Mouse (Mus musculus) E14TG2a.4 (cell line): ENCODE results near the gene Gm6583.

Experiments
- H3K27me3 ChIP-seq: 2 replicates; pipeline ENCODE4 v1.6.1; 2014; ENCODE audit warnings: low read length, control low read depth; ENCODE audit not compliant: insufficient read depth
- H3K36me3 ChIP-seq: 2 replicates; pipeline ENCODE4 v1.6.1; 2014; ENCODE audit warnings: low read length, control low read depth; ENCODE audit not compliant: insufficient read depth
- H3K4me1 ChIP-seq: replicated peaks from 2 replicates; pipeline ENCODE4 v1.6.1; 2014; ENCODE audit warnings: low read depth, low read length, control low read depth
- H3K4me3 ChIP-seq: replicated peaks from 2 replicates; pipeline ENCODE4 v1.5.1; 2014; ENCODE audit warnings: mild to moderate bottlenecking, low read length
- H3K9me3 ChIP-seq: 2 replicates; pipeline ENCODE4 v1.6.1; 2014; ENCODE audit warnings: low read length, control low read depth
- CTCF ChIP-seq: conservative IDR thresholded peaks from 2 replicates; pipeline ENCODE4 v1.5.1; 2014; ENCODE audit warnings: low read length
- NANOG ChIP-seq: IDR thresholded peaks from 2 replicates; pipeline ENCODE4 v1.6.1; 2014; ENCODE audit warnings: borderline replicate concordance, low read length, mixed read lengths
- POU5F1 ChIP-seq: IDR thresholded peaks from 2 replicates; pipeline ENCODE4 v1.6.1; 2014; ENCODE audit warnings: low read length, borderline replicate concordance

The Gm6583 gene

DNA sequence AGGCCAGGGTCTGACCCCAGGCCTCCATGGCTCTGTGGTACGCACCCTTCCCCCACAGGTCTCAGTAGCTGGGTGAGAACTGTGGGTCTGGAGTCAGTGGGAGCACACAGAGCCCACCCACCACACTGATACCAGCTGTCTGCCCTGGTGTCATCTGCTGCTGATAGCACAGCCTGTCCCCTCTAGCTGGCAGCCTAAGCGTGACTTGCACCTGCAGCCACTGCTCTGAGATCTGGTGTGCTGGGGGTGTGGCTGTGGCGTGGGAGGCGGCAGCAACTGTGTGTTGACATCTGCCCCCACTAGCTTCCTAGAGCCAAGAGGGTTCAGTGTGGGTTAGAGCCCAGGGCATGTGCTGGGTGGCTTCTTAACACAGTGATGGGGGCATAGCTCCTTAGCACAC lies 20.3 kb upstream of the Gm6583 start:
- peaks cover 88% of the 10 kb centered on the region for H3K36me3 ChIP-seq
- no peaks in the 10 kb centered on the region for H3K27me3 ChIP-seq
- TF ChIP-seq CTCF (no peak), POU5F1 (no peak), NANOG (no peak)
- no peak overlapping the region for H3K4me3 ChIP-seq
- no peaks in the 10 kb centered on the region for H3K9me3 ChIP-seq
- H3K4me1 ChIP-seq = peaks cover 27% of the 10 kb centered on the region

DNA sequence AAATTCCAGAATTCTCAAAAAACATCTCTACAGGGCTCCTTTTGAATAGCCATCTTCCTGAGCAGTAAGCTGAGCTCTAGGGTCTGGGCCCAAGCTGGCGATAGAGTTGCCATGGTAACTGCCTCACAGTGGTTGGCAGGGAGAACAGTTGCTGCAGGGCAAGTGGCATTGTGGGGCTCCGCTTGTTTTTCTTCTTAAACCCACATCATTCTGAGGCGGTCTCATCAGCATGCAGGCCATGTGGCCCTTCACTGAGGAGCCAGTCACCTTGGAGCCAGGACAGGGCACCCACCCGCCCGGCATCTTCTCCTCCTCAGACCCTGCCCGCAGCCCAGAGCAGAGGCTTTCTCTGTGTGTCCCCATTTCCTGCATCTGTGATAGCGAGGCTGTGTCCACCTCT lies 16.1 kb upstream of the Gm6583 start:
- Histone ChIP-seq H3K4me3 (no peak overlapping the region), H3K4me1 (peaks cover 27% of the 10 kb centered on the region), H3K9me3 (no peaks in the 10 kb centered on the region), H3K36me3 (peaks cover 89% of the 10 kb centered on the region), H3K27me3 (no peaks in the 10 kb centered on the region)
- TF ChIP-seq NANOG (no peak), CTCF (no peak), POU5F1 (no peak)

GRCm38 (mm10) chr5:112370236-112370813 lies 14.5 kb upstream of the Gm6583 start:
- H3K4me1 ChIP-seq = peaks cover 30% of the 10 kb centered on the region
- no peaks in the 10 kb centered on the region for H3K9me3 ChIP-seq
- no peaks in the 10 kb centered on the region for H3K27me3 ChIP-seq
- TF ChIP-seq CTCF (no peak), POU5F1 (no peak), NANOG (no peak)
- no peak overlapping the region for H3K4me3 ChIP-seq
- H3K36me3 ChIP-seq = peaks cover 91% of the 10 kb centered on the region

GRCm38 (mm10) chr5:112369326-112369725 lies 13.5 kb upstream of the Gm6583 start:
- Histone ChIP-seq H3K9me3 (no peaks in the 10 kb centered on the region), H3K4me1 (peaks cover 20% of the 10 kb centered on the region), H3K4me3 (no peak overlapping the region), H3K36me3 (peaks cover 93% of the 10 kb centered on the region), H3K27me3 (no peaks in the 10 kb centered on the region)
- TF ChIP-seq POU5F1 (no peak), NANOG (no peak), CTCF (no peak)

DNA sequence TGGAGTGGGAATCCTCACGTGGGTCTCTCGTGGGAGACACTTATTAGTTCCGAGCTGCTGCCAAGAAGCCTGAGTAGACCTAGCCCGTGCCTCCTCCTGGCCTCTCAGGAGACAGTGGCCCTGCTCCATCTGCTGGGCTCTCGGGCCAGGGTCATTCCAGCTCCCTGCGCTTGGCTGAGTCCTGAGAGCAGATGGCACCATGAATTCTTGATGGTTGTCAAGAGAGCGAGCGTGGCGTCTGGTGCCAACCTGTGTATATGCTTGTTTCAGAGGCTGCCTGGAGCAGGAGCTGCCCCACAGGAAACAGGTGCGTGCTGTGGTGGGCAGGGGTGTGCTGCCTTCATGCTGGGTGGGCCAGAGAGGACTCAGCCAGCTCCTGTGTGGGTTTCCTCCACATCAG lies 12.8 kb upstream of the Gm6583 start:
- H3K36me3 ChIP-seq = peaks cover 93% of the 10 kb centered on the region
- no peak for TF ChIP-seq NANOG
- no peak for TF ChIP-seq CTCF
- no peak for TF ChIP-seq POU5F1
- H3K9me3 ChIP-seq = no peaks in the 10 kb centered on the region
- peaks cover 22% of the 10 kb centered on the region for H3K4me1 ChIP-seq
- H3K4me3 ChIP-seq = no peak overlapping the region
- no peaks in the 10 kb centered on the region for H3K27me3 ChIP-seq

- Histone ChIP-seq H3K27me3 (no peaks in the 10 kb centered on the region), H3K9me3 (no peaks in the 10 kb centered on the region), H3K36me3 (peaks cover 93% of the 10 kb centered on the region), H3K4me3 (no peak overlapping the region), H3K4me1 (peaks cover 22% of the 10 kb centered on the region)
- TF ChIP-seq NANOG (no peak), CTCF (no peak), POU5F1 (no peak)
Measured at GRCm38 (mm10) chr5:112367929-112368328, 12.1 kb upstream of the Gm6583 start.

- H3K36me3 ChIP-seq = peaks cover 93% of the 10 kb centered on the region
- H3K4me1 ChIP-seq = peaks cover 22% of the 10 kb centered on the region
- peaks cover under 1% of the 10 kb centered on the region for H3K9me3 ChIP-seq
- no peak for TF ChIP-seq POU5F1
- no peak for TF ChIP-seq NANOG
- TF ChIP-seq CTCF = no peak
- no peaks in the 10 kb centered on the region for H3K27me3 ChIP-seq
- H3K4me3 ChIP-seq = no peak overlapping the region
Measured at GRCm38 (mm10) chr5:112367338-112367737, 11.5 kb upstream of the Gm6583 start.

- Histone ChIP-seq H3K4me3 (no peak overlapping the region), H3K4me1 (peaks cover 20% of the 10 kb centered on the region), H3K36me3 (peaks cover 93% of the 10 kb centered on the region), H3K9me3 (peaks cover 5% of the 10 kb centered on the region), H3K27me3 (no peaks in the 10 kb centered on the region)
- no peak for TF ChIP-seq NANOG
- no peak for TF ChIP-seq CTCF
- no peak for TF ChIP-seq POU5F1
Measured at GRCm38 (mm10) chr5:112366879-112367278, 11.0 kb upstream of the Gm6583 start.

- H3K9me3 ChIP-seq = peaks cover 20% of the 10 kb centered on the region
- peaks cover 69% of the 10 kb centered on the region for H3K36me3 ChIP-seq
- no peak overlapping the region for H3K4me3 ChIP-seq
- TF ChIP-seq NANOG (no peak), POU5F1 (no peak), CTCF (no peak)
- no peaks in the 10 kb centered on the region for H3K27me3 ChIP-seq
- peaks cover 12% of the 10 kb centered on the region; the same call in 1 of the 2 replicates for H3K4me1 ChIP-seq
Measured at GRCm38 (mm10) chr5:112364184-112364797, 8.5 kb upstream of the Gm6583 start.
